Mouse (Mus musculus) liver, embryonic 14.5 days (tissue): ENCODE data around the gene Tpgs1.

Source experiments
- CTCF ChIP-seq: IDR thresholded peaks from 2 replicates; pipeline ENCODE4 v1.5.1; 2016; ENCODE audit warnings: antibody characterized with exemption, low read depth, control low read depth
- EP300 ChIP-seq: IDR thresholded peaks from 2 replicates; pipeline ENCODE4 v1.6.1; 2016; ENCODE audit warnings: antibody characterized with exemption, low read depth

- no peak for TF ChIP-seq CTCF
- TF ChIP-seq EP300 = no peak
These were observed 31.8 kb upstream of the Tpgs1 start, which contains the start of gene Shc2 for GRCm38 (mm10) chr10:79637128-79638110.
